Mouse (Mus musculus) right cerebral cortex, adult 2 months (tissue): Measurements from ENCODE around the gene Pam.

Experiments used
- DNase-seq, 2 experiments: peaks; one replicate each; pipeline ENCODE4 v3.0.0; 2021 to 2022; ENCODE audit warnings: low spot score in 2 of 2

Pam gene

DNA sequence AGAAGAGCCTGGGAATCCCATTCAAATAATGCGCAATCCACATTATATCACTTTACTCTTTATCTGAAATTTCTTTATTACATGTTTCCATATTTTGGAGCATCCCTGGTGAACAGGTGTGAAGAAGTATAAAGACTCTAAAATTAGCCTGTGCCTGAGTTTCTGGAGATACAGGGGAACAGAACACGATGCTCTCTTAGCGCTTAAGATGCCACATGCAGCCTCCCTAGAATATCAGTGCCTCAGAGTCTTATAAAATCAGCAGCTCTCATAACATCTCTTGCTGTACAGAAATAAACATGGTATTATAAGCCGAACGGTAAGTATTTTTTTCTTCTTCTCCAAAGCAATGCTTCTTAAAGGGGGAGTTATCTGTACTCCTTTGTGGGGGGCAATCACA, 267.4 kb downstream of the Pam start:
- no peak for DNase-seq

DNA sequence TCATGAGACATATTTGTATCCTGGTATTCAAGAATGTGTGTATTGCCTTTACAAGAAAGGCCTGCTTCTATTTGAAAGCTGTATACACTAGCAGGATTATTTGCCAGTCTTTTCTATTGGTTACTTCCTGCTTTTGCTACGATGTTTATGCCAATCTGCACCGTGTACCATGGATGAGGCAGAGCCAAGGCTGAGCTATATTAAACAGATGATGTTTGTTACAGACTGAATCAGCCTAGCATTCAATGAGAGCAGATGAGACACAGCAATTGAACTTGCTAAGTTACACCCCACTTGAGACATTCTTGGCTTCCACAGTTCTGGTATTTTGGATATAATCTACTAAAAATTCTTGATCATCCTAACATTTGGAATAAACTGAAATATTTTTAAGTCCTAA, 267.9 kb downstream of the Pam start:
- no peak for DNase-seq

DNA sequence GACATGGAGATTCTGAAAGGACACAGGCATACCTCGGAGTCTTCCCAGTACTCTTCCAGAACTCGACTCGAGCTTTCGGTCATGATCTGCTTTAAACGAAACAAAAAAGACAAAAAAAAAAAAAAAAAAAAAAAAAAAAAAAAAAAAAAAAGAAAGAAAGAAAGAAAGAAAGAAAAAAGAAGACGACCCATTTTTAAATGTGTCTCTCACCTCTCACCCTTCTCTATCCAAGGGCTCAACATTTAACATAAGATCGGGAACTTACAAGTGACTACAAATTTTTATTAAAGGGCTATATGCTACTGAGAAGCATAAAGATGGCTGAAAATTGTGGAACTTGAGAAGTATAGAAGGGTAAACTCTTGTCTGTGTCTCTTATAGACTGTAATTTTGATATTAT, 272.5 kb downstream of the Pam start:
- no peak for DNase-seq

DNA sequence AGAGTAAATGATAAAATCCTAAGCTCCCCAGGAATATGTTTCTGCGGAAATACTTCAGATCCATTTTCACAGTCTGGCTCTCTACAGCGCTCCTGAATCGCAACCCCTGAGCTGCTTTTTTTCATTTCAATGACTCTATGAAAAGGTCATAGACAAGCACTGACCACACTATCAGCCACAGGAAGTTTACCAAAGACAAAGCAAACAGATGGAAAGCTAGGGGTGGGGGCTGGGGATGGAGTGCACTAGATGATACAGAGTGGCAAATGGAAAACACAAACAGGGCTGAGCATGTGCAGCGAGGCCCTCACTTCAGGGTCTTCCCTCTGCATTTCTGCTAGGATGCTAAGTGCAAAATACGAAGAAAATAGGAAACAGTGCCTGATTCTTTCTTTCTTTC, 273.2 kb downstream of the Pam start:
- DNase-seq: no peak

DNA sequence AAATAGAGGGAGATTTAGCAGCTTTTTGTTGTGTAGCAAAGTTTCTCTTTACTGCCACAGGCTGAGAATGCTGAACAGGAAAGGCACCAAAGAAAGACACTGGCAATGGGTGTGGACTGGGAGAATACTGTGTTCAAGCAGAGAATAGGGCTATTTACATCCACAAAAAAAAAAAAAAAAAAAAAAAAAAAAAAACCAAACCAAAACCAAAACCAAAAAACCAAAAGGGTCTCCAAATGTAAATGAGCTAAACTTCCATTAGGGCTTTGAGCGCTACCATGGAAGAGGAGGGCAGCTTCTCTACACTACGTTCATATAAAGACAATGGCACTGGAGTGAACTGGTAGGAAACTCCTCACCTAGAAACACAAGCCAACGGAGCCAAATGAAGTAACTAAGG, 274.2 kb downstream of the Pam start:
- no peak for DNase-seq

DNA sequence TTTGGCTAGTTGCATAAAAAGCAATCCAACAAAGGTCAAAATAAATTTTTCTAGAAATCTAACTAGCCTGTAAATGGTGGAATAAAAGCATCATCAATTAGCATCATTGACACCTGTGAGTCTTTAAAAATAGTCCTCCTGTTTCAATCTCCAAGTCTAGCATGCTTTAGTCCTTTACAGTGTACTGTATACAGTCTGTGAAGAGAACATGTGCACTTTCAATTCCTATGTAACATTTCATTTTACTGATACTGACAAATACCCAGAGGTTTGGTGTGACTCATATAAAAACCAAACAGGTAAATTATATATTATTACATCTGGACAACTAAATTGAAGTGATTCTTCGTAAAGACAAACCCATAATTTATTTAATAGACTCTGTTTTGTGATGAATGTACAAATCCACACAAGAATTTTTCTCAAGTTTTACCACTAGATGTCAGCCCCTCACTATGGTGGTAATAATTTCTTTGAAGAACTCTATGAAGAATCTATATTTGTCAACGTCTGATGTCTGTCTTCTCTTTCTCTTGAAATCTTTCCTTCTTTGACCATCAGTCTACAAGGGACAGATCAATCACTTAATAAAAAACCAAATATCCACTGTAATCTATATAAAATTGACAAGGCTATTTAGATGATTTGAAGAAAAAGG, 286.1 kb downstream of the Pam start:
- no peak for DNase-seq

DNA sequence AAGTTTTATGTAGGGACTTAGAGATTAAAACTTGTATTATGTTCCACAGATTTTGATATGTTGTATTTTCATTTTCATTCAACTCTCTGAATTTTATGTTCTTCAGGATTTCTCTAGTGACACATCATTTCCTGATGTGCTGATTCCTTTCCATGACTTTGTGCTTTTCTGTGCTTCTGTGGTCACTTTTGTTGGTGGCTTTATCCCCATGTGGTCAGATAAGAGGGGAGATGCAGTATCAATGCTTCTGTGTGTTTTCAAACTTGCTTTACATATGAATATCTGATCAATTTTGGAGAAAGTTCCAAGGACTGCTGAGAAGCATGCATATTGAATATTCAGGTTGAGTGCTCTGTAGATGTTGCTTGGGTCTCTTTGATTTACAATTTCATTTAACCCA, 290.9 kb downstream of the Pam start:
- no peak for DNase-seq

DNA sequence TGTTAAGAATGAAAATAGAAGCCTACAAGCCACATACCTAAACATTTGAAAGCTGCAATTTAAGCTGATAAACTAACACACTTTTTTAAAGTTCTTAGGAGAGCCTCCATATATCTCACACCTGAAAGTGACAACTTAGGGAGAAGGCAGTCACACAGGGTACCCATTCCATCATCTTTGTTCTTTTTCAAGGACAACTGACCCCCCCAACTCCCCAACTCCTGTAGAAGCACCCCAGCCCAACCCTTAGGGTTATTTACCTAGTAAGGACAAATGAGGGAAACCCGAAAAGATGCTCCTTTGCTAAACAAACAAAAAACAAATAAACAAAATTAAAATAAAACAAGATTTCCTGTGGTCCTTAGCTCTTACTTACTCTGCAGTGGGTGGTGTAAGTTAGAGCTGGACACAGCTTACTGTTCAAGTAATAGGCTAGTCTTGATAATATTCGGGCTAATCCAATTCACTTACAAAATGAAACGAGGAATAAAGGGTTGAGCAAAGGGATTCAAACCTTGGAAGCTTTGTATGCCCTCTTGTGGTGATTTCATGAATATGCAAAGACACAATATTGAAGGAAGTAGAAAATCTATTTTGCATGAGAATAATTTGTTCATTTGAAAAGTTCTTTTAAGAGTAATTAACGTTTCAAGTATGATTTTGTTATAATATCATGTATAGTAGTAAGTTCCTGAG, 293.1 kb downstream of the Pam start:
- no peak for DNase-seq

DNA sequence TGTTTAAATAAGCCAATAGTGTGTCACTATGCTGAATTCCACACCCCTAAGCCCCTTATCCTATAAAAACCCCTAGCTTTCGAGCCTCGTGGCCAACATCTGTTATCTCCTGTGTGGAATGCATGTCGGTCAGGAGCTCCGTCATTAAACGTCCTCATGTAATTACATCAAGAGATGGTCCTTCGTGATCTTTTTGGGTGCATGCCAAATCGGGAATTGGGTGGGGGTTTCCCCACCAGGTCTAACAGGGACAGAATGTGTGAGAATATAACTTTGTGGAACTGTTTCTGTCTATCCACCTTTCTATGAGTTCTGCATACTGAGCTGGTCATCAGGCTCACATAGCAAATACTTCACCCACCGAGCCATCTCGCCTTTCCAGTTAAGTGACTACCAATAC, 299.5 kb downstream of the Pam start:
- no peak for DNase-seq

DNA sequence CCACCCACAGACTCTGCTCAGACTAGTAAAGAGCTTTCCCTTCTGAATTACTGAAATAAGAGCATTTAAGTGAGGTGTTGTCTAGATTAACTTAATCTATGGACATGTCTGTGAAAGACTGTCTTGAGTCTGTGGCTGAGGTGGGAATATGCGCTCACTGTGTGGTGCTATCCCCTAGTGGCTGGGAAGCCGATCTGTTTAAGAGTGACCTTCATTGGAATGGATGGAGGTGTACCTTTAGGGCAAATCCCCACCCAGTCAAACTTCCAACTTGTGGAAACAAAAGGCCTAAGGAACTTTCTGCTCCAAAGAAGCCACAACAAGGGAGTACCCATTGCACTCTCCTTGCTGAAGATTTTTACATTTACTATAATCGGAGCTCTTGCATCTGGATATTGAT, 301.3 kb downstream of the Pam start:
- no peak for DNase-seq

DNA sequence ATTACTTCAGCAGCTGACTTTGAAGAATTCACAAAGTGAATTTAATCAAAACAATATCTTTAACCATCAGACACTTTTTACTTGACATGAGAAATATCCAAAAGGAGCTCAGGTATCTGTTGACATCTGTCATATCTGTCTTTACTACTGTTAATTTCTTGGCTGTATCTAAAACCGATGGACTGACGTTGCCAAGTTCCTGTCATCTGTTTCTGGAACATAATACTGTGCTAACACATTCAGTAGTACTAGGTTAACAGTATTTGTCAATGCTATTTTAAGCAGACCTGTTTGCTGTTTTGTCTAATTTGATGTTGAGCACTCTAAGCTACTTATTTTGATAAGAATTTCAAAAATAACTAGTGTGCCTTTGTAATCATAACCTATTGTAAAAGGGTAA, 307.0 kb downstream of the Pam start:
- no peak for DNase-seq

DNA sequence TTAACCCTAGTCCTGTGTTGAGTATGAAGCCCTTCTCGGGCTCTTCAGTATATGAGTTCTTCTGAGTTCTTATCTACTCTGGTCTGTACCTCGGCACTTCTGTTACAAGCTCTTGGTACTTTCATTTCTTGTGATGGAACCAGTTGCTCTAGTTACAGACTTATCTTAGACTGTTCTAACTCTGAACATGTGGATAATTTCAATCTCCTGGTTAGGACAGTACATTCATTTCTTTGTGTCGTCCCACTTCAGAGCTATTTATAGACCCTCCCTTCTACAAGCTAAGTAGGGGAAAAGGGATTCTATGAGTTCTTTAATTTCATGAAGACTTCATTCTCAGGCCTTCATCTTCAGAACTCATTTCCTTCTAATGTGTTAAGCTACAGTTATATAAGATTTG, 307.8 kb downstream of the Pam start:
- no peak for DNase-seq

DNA sequence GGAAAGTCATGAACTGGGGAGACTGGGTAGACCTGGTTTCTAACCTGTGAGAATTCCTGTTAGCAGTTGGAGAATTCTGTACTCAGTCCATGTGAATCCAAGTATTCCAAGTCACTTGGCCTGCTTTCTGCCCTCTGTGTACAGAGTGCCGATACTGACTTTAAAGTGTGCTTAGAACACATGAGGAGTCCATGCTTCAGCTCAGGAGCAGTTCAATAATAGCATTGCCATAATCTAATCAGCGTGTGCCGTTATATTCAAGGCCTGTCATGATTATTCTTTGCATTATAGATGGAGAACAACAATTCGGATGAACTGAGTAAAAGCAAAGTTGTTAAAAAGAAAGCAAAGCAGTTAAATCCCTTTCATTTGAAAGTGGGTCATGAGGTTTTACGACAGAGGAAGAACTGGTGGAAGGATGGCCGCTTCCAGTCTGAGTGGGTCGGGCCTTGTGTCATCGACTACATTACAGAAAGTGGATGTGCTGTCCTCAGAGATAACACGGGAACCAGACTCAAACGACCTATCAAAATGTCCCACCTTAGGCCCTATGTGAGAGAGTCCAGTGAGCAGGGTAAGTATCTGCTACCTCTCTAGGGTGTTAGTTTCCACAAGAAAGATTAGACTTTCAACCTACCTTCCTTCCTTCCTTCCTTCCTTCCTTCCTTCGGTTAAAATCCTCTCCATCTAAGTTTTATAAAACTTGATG, 309.6 kb downstream of the Pam start:
- DNase-seq: no peak

DNA sequence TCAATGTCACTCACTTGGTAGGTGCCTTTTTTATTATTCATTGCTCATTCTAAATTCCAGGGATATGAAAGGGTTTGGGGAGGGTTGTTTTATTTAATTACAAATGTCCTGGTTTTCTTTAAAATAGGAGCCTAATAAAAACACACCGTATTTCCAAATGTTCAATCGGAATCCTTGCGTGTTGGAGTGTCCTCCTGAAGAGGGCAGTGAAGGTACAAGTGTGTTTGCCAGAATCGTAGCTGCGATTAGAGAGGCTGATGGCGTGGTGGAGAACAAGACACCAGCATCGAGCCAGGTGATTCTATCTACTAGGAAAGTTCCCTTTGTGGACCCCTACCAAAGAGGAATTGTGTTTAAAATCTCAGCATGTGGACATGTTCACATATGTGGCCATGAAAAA, 310.5 kb downstream of the Pam start:
- DNase-seq: no peak

DNA sequence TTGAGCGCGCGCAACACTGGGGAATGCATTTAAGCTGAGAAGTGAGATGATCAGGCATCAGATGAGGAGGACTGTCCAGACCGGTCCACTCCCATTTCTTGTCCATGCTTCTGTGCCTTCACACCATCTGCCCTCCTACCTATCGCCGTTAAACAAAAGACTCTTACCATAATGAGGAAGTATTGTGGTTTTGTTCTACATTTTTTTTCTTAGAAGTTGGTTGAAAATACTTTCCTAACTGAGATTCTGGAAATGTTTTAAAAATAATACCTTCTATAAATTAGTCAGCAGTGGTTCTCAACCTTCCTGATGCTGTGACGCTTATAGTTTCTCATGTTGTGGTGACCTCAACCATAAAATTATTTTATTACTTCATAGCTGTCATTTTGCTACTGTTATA, 313.8 kb downstream of the Pam start:
- DNase-seq: no peak

DNA sequence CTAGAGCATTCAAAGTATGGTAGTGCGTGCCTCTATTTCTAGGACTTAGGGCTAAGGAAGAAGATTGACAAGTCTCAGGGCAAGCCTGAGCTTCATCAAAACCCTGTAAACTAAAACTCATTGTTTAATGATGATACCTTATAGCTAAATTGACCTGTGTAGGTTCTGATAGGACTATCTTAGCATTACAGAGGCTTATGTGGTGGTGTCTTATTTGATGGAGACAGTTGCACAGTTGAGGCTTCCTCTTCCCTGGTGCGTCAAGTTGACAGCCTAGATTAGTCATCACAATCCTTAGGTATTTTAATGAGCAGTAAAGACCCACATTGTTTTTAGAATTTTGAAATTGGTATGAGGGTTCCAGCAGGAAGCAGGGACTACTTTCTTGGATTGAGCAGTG, 321.5 kb downstream of the Pam start:
- DNase-seq: no peak

DNA sequence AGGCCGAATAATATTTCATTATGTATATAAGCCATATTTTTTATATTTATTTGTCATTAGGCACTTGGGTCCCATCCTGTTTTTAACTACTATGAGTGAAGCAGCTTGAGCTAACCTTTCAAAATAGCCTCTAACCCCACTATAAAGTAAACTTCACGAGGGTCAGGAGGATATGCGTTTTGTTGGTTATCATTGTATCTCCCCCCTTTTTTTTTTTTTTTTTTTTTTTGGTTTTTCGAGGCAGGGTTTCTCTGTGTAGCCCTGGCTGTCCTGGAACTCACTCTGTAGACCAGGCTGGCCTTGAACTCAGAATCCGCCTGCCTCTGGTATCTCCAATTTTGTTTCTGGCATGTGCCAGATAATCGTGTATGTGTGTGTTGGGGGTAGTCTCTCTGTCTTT, 322.1 kb downstream of the Pam start:
- DNase-seq: no peak

DNA sequence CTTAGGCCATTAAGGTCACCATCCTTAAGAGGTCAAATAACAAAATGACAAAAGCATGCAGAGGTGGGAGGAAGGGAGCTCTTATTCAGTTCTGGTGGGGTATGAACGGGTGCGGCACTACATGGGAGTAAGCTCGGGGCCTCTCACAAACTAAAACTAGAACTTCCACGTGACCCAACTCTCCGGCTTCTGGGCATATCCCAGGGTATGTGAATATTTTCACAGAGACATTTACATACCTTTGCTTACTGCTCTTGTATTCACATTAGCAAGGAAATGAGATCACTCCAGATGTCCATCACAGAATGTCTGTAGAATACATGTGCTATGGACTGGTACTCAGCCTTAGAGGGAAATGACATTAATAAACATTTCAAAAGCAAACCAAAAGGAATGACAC, 323.7 kb downstream of the Pam start:
- no peak for DNase-seq

DNA sequence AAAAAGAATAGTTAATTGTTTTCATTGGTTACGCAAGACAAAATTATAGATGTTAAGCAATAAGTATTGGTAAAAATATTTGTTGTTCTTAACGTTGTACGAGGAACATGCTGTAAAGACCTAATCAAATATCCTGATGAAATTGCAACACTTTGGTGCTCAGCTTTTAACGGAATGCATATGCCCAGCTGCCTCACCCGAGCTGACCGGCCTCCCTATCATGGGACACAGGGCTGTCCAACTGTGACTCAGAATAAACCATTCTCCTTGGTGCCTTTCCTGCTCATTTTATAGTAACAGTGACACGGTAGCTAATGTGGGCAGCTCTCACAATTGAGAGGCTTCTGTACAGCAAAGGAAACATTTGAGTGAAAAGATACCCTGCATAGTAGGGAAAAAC, 324.3 kb downstream of the Pam start:
- DNase-seq: no peak

DNA sequence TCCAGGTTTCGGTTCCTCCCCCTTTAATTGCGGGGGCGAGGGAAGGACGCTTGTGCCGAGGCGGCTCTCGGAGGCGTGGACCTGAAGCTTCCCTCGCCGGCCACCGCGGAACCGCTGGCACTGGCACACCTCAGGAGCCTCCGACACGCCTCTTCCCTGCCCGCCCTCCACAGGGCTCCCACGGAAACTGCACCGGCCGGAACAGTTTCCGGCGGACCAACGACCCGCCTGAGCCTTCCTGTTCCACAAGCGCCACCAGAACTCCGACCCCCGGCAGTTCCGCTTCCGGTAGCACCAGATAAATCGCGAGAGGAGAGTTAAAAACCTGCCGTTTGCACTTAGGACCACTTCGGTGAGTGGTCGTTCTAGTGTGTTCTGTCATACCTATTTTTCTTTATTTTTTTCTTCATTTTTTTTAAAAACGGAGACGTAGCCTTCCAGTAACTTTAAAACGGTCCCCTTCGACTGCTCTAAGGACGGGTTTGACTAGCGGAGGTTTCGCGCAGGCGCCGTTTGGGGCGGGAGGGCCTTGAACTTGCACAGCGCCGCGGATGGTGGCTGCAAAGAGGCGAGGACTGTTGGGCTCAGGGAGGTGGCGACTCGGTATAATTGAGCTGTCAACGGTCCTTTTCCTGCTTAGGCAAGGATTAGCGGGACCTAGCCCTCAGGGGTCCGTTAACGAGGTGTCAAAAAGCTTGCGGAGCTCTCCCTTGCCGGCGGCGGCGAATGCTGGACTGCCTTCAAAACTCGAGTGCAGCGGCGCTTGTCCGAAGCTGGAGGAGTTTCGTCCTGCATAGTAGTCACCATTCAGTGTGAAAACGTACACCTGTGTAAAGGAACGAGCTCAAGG, 325.3 kb downstream of the Pam start, which contains the start of the genes Gin1 and Ppip5k2:
TSS of gene Gin1 (plus strand) at position 269 of the 850 bp plus-strand sequence.
TSS of gene Ppip5k2 (minus strand) at position 508 of the 850 bp plus-strand sequence.
- peak; percentile 94 for DNase-seq

DNA sequence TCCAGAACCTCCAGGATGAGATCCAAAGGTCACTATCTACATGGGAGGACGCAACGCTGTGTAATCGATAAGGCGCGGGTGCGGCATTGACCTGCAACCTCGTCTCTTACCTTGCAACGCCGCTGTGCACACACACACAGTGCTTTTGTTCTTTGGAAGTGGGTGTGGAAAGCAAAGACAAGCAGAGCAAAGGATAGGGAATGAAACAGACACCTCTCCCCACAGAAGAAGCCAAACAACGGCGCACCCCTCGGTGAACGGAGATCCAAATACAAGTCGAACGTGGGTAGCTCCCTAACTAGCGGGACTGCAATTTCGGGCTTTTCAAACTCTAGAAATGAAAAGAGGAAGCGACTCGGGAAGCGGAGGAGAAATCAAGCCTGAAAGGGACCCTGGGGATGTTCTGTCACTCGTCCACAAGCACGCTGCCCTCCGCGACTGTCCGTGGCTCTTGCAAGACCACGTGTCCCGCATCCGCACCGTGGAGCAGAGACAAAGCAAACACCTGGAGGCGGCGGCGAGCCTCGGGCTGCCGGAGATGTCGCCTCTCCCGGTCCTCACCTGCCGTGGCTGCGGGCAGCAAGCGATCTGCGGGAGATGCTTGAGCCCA, 326.0 kb downstream of the Pam start:
- DNase-seq: peak in 1 of 2 experiments; percentile 28

DNA sequence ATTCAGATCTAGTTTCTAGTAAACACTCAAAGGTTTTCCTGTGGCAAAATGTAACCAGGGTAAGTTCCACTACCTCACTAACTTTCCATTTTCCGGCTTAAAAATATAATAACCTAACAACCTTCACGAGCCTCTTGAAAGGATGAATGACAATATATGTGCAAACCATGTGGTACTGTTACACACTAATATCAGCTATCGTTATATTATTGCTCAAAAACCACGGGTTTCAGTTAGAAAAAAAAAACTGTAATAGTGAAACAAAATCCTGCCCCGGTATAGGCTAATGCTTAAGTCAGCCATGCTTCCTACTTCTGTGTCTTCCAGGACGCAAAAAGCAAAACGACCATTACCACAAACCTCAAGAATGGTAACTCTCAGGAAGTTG, 326.5 kb downstream of the Pam start:
- DNase-seq: no peak
